Mouse (Mus musculus) right cerebral cortex, postnatal 4 days (tissue): ENCODE measurements around the gene Gfod1.
A peak's percentile ranks its signal among the peaks of the same experiment; 100 is the strongest.

Source experiments
- DNase-seq: peaks from one replicate; pipeline ENCODE4 v3.0.0-alpha.2; 2022

Gfod1 gene

GRCm38 (mm10) chr13:43228141-43228540 is 75.8 kb downstream of the Gfod1 start:
- no peak for DNase-seq

DNA sequence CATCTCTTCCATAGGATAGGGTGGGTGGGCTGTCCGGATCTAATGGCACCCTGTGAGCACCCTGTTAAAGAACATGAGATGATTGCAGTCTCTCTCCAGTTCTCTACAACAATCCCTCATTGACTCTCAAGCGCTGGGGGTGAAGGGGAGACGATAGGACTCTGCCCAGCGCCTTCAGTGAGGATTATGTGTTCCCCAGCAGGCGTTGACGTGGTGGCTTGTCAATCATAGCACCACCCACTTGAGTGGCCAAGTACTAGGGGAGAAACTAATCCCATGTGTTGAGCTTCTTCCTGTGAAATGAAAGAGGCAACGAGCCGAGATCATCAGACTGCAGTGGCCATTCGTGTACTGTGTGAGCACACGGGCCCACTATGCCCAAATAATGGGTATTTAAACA is 77.9 kb downstream of the Gfod1 start:
- no peak for DNase-seq

DNA sequence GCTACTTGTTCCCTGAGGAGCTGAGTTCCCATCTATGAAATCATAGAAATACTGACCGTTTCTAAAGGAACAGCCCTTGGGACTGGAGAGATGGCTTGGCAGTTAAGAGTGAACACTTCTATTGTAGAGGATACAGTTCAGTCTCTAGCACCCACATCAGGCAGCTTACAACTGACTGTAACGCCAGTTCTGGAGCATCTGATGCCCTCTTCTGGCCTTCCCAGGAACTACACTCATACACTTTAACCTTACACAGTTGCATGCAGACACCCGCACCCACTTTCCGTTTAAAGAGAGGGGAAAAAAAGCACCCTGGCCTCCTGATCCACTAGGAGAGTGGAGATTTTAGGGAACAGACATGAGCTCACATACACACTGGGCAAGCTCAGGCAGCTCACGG is 78.8 kb downstream of the Gfod1 start:
- DNase-seq = no peak

- no peak for DNase-seq
Observed at GRCm38 (mm10) chr13:43222084-43222483, 81.9 kb downstream of the Gfod1 start.

DNA sequence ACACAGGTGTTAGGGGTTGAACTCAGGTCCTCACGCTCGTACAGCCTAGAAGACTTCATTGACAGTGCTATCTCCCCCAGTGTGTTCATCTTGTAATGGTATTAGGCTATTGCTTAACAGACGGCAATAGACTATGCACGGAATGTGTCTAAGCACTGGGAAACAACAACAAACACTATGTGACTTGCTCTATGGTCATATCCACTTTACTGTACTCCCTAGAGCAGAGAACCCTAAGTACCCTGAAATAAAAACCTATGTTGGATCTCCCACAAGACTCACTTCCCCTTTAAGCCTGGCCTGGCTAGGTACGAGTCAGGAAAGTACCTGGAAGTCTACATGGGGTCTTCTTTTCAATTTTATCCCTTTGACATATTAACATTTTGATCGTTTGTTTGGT is 82.7 kb downstream of the Gfod1 start:
- no peak for DNase-seq

DNA sequence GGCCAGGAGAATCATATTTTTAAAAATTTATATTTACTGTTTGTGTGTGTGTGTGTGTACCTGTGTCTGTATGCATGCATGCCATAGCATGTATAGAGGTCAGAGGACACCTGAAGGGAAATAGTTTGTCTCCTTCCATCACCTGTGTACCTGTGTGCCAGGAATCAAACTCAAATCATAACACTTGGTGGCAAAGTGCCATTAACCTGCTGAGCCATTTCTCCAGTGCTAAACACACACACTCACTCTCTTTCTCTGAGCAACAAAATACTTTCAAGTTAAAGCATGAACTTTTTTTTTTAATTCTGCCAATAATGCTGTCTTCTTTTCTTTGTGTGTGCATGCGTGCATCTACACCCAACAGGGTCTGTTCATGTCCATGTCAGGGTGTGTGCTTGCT is 83.3 kb downstream of the Gfod1 start:
- no peak for DNase-seq

GRCm38 (mm10) chr13:43218764-43219163 is 85.2 kb downstream of the Gfod1 start:
- no peak for DNase-seq

- no peak for DNase-seq
Observed at GRCm38 (mm10) chr13:43218284-43218683, 85.7 kb downstream of the Gfod1 start.

DNA sequence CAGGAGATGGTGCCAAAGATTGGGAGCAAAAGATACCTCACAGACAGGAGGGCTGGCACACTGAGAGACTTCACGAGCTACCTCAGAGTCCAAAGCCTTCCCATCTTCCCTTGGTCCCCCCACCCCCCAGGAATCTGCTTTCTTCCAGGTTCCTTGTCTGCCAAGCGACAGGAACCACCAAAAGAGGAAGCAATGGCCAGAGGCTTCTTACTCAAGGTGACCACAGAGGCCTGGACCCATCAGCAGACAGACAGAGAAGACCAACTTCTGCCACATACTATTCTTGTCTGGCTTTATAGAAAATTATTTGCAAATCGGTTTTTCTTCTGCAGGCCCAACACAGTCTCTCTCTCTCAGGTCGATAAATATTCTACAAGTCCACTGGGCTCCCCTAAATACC is 86.3 kb downstream of the Gfod1 start:
- no peak for DNase-seq

- DNase-seq = no peak
Observed at GRCm38 (mm10) chr13:43217059-43217458, 86.9 kb downstream of the Gfod1 start.

DNA sequence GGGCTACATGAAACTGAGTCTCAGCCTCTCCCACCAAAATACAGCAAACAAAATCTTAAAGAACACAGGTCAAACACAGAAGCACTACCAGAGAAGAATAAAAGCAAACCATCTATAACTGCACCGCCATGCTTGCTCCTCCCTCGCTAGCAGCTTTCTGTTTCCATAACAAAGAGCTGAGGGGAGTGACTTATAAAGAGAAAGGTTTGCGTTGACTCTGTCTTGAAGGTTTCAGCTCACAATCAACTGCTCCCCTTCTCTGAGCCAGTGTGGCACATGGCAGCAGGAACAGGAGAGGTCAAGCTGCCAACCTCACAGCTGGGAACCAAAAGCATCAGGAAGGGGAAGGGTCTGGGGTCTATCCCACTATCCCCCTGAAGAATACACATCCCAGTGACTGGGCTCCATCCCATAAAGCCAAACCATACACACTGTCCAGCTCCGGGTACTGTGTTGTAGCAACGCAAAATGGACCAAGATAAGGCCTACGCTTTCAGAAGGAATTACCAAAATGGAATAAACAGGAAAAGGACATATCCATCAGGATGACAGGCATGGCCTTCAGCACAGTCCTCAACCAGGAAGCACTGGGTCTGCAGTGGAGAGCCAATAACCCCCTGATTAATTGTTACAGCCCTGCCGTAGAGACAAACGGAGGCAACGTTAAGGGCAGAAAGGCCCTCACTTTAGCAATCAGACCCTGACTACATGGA is 87.8 kb downstream of the Gfod1 start:
- no peak for DNase-seq

- DNase-seq = no peak
Observed at GRCm38 (mm10) chr13:43215144-43215993, 88.6 kb downstream of the Gfod1 start.

DNA sequence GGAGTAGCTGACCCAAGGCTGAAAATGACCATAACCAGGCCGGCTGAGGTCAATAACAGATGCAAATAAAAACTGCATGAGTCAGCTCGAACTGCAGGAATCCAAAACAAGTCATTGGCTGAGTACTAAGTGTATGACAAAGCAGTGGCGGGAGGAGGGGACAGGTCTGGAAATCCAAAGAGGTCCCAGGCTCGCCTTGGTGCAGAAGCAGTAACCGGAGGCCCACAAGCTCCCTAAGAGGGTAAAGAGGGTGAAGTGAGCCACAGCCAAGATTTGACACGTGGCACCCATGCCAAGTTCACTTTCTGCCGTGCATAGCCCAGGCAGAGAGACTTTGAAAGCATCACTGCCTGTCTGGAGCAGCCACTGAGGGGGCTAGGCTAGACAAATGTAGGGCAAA is 91.6 kb downstream of the Gfod1 start:
- DNase-seq = no peak

DNA sequence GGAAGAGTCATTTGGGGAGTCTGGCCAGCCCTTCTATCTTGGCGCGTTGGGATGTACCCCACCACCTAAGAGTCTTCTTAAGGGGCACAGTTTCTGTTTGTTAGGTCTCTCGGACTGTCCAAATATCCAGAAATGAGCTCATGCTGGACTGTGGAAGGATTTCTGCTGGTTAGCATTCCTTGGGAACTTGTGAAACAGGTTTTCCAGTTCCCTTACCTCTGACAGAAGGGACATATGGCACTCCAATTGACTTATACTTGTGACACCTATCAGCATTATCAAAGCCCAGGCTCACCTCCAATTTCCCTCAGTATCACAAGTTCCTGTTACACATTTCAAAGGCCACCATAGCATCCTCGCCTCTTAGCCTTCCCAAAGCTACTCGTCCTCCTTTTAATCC is 93.0 kb downstream of the Gfod1 start:
- DNase-seq = no peak

DNA sequence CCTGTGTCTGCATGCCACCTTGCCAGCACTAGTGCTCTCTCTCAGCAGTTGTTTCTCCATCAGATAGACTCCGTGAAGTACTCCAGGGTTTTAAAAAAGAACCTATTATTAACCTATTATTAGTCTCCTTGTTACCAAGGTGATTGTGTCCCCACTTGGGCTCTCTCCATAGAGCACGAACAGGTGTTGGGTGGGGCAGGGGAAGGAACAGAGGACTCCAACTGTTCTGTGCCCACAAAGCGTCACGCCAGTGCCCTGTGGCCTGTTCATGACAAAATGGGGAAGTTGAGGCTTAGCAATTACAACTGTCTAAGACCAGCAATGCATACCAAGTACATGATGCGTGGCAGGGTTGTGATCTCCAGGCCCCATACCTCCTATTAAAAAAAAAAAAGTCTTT is 94.4 kb downstream of the Gfod1 start:
- DNase-seq = no peak

DNA sequence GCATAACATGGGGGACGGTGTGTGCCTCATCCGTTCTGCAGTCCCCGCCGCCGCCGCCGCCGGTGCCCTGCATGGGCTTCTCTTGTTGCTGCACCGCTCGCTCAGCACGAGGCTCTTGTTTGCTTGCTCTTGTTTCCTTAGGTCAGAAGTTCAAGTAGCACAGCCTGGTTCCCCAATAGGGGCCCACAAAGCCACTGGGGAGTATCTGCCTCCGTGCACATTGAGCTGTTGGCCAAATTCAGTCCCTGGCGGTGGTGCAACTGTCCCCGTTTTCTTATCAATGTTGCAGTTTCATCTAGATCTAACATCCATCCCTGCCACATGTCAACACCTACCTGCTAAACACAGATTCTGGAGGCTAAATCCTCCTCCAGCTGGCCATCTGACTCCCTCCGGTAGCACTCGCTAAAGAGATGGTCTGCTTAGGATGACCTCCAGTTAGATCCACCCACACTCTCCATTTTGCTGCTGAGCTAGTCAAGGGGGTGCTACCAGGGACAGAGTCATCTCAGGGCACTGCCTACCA is 95.0 kb downstream of the Gfod1 start:
- no peak for DNase-seq

DNA sequence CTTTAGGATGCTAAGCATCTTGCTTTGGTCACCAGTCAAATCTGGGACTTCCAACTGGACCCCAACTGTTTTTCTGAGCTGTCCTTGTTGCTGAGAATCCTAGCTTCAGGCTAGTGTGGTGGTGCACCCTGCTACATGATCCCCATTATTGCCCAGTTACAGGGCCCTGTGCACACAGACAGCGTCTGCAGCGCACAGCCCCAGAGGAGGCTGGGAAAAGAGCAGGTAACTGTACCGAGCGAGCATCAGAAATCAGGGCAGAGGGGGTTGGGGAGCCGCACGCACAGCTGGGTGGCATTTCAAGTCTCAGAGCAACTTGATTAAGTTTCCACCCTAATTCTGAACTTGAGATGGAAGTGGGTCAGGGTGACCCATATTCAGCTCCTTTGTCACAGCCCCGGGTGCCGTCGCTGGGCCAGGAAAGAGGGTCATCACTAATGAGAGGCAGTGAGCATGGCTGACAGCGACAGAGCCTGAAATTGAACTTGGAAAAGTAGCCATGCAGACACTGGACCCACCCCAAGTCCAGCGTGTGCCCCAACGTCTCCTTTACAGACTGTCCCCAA is 97.8 kb downstream of the Gfod1 start:
- no peak for DNase-seq

- no peak for DNase-seq
Observed at GRCm38 (mm10) chr13:43203641-43204040, 100.3 kb downstream of the Gfod1 start.

GRCm38 (mm10) chr13:43203234-43203633 is 100.7 kb downstream of the Gfod1 start:
- no peak for DNase-seq

GRCm38 (mm10) chr13:43202351-43202750 is 101.6 kb downstream of the Gfod1 start:
- DNase-seq = no peak

DNA sequence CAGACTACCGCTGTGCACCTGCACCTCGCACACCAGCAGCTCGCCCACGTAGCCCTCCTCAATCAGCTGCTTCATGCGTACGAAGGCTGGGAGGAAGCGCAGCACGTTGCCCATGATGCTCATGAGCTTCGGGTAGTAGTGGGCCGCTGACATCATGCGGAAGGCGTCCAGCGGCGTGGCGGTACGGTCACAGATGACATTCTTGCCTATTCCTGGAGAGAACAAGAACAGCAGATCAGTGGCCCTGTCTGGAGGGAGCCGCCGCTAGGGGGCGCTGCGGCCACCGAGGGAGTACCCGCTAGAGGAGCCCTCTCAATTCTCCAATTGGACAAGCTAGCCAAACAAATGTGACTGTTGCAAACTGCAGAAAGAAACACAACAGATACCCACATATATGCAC is 102.9 kb downstream of the Gfod1 start:
- DNase-seq = peak; percentile 50

DNA sequence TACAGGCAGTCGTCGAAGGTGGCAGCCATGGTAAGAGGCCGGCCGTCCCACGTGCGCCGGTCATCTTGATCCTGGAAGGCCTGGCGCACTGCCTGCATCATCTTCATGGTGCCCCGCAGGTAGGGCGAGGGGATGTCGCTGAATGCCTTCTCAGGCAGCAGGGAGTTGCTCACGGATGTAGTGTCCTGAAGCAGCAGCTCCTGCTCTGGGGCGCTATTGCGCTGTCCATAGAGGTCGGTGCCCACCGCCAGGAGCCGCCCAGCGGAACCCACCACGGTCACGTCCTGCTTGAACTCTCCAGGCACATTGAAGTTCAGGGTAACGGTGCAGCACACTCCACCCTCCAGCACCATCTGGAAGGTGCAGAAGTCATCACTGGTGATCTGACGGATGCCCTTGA is 103.5 kb downstream of the Gfod1 start:
- no peak for DNase-seq

- DNase-seq = peak; percentile 56
Observed at GRCm38 (mm10) chr13:43199749-43200148, 104.2 kb downstream of the Gfod1 start.

- no peak for DNase-seq
Observed at GRCm38 (mm10) chr13:43199282-43199681, 104.7 kb downstream of the Gfod1 start.
